Mouse (Mus musculus) kidney, embryonic 16.5 days (tissue): ENCODE results near the gene Mapkapk2. TPM values are rescaled to one million over a fixed set of nuclear protein-coding genes. Genes with fewer than 3 reads are reported as not detected.

Experiments
- ATAC-seq: fragments of 200-750 bp; cut with Nextera tagmentation; 2 replicates; pipeline ENCODE4 v1.8.0; 2017; ENCODE audit warnings: moderate TSS enrichment; ENCODE audit not compliant: low FRiP score, low TSS enrichment
- H3K27ac ChIP-seq: fragments of 300-500 bp; sonication (generic); 2 replicates; pipeline ENCODE4 v1.5.1; 2014; ENCODE audit warnings: low read length
- H3K27me3 ChIP-seq: fragments of 300-500 bp; sonication (generic); 2 replicates; pipeline ENCODE4 v1.6.1; 2014; ENCODE audit warnings: low read length, control low read depth, mixed read lengths; ENCODE audit not compliant: insufficient read depth
- H3K36me3 ChIP-seq: fragments of 300-500 bp; sonication (generic); 2 replicates; pipeline ENCODE4 v1.6.1; 2014; ENCODE audit warnings: low read length, control low read depth, mixed read lengths; ENCODE audit not compliant: insufficient read depth
- H3K4me1 ChIP-seq: fragments of 300-500 bp; sonication (generic); 2 replicates; pipeline ENCODE4 v1.6.1; 2014; ENCODE audit warnings: low read length, control low read depth, mixed read lengths; ENCODE audit not compliant: insufficient read depth
- H3K4me2 ChIP-seq: fragments of 300-500 bp; sonication (generic); replicated peaks from 2 replicates; pipeline ENCODE4 v1.6.1; 2014; ENCODE audit warnings: low read depth, low read length
- H3K4me3 ChIP-seq: fragments of 300-500 bp; sonication (generic); 2 replicates; pipeline ENCODE4 v1.5.1; 2014; ENCODE audit warnings: mild to moderate bottlenecking, low read length
- H3K9ac ChIP-seq: fragments of 300-500 bp; sonication (generic); replicated peaks from 2 replicates; pipeline ENCODE4 v1.6.1; 2014; ENCODE audit warnings: low read length
- H3K9me3 ChIP-seq: fragments of 300-500 bp; sonication (generic); 2 replicates; pipeline ENCODE4 v1.6.1; 2016; ENCODE audit warnings: low read length, control low read depth
- WGBS: fragments of 180-500 bp; shearing (Covaris S2); extraction: QIAGEN DNeasy Blood & Tissue Kit; methylation state at CpG from one replicate; pipeline ENCODE4 v1.1.7; 2014; 5-methylcytosine and 5-hydroxymethylcytosine counted together
- polyA plus RNA-seq: library from polyadenylated mRNA; unstranded; fragments of >200 nt; fragmentation: Nextera tagmentation; extraction: Ambion mirVana; gene quantifications from 2 replicates; pipeline ENCODE4 v1.2.1, GENCODE M21; 2015

Gene Mapkapk2
- polyA plus RNA-seq, 1 experiment from 2014 or later: 43.9 TPM

DNA sequence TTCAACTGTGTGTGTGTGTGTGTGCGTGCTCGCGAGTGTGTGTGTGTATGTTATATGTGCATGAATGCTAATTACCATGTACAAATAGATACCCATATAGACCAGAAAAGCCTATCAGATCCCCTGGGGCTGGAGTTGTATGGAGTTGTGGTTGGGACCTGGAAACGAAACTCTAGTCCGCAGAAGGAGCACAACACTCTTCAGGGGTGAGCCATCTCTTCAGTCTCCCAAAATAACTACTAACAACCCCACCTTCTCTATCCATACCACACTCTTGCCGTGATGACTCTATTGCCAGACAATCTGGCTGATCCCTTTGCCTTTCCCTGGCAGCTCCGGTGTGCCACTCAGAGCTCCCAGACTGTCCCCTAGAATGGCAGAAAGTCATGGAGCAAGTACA is 81.7 kb downstream of the Mapkapk2 start:
- H3K36me3 ChIP-seq: no peaks in the 10 kb centered on the region
- H3K4me2 ChIP-seq: no peak overlapping the region
- no peak overlapping the region for H3K9ac ChIP-seq
- no peak overlapping the region for H3K27ac ChIP-seq
- no peak overlapping the region for H3K4me3 ChIP-seq
- WGBS: 94% methylated on average over 7 of the region's 7 CpGs
- no peaks in the 10 kb centered on the region for H3K9me3 ChIP-seq
- H3K27me3 ChIP-seq: no peaks in the 10 kb centered on the region
- 0 out of 2 replicates have a peak, but pooled peaks cover 5% of the 10 kb centered on the region for H3K4me1 ChIP-seq
- ATAC-seq: no peak

DNA sequence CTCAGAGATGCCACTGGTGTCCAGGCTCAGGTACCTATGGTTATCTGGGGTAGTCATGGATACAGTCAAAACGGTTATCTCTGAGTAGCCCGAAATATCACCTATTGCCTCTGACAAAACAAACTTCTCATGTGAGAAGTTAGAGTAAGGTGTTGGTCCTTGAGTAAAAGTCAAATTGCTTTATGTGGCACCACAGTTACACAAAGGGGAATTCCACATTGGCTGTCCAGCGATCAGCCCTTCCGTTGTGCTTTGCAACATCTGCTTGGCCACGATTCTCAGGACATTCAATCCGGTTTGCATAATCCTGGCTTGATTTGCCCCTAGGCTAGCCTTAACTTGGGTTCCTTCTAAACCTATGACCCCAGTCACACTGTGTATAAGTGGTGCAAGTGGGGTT is 82.3 kb downstream of the Mapkapk2 start:
- no peak overlapping the region for H3K9ac ChIP-seq
- H3K4me3 ChIP-seq: no peak overlapping the region
- no peak overlapping the region for H3K27ac ChIP-seq
- no peaks in the 10 kb centered on the region for H3K4me1 ChIP-seq
- H3K9me3 ChIP-seq: no peaks in the 10 kb centered on the region
- H3K4me2 ChIP-seq: no peak overlapping the region
- H3K36me3 ChIP-seq: no peaks in the 10 kb centered on the region
- WGBS: 89% methylated on average over 6 of the region's 6 CpGs
- no peak for ATAC-seq
- no peaks in the 10 kb centered on the region for H3K27me3 ChIP-seq

DNA sequence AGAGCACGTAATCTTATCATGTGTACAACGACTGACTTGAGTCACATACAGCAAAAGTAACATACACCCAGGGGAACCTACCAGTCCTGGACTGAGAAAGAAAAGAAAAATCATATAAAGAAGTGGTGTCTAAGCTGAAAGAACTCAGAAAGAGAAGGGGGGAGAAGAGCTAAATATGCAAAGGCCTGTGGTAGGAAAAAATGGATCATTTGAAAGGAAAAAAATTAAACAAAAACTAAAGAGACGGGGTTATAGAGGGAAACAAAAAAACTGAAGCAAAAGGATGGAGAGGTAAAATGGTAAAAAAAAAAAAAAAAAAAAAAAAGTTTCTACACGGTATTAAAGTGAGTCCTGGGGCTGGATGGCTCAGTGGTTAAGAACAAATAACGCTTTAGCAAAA is 83.7 kb downstream of the Mapkapk2 start:
- WGBS: 91% methylated on average over 5 of the region's 5 CpGs
- no peaks in the 10 kb centered on the region for H3K9me3 ChIP-seq

DNA sequence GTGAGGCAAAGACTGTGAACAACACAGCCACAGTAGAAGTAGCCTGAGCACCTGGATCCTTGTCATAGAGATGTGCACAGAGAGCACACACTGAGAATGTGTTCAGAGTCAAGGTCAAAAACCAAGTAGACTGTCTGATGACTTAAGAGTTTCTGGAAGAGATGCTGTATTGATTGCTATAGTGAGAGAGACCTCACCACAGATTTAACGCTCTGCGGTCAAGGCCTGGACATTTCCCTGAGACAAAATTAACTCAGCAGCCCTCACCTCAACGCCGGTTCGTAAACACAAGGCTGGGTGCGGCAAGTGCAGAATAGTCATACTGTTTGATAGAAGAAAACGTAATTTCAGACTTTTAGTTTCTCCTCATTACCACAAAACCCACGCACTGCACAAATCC is 85.1 kb downstream of the Mapkapk2 start:
- no peak for ATAC-seq
- H3K27me3 ChIP-seq: no peaks in the 10 kb centered on the region

More for the DNA sequence above, 83.7 kb downstream of the Mapkapk2 start:
- Histone ChIP-seq H3K9ac (no peak overlapping the region), H3K27ac (no peak overlapping the region), H3K4me3 (no peak overlapping the region), H3K4me1 (no peaks in the 10 kb centered on the region), H3K27me3 (no peaks in the 10 kb centered on the region), H3K36me3 (no peaks in the 10 kb centered on the region), H3K4me2 (no peak overlapping the region)
- ATAC-seq: no peak

DNA sequence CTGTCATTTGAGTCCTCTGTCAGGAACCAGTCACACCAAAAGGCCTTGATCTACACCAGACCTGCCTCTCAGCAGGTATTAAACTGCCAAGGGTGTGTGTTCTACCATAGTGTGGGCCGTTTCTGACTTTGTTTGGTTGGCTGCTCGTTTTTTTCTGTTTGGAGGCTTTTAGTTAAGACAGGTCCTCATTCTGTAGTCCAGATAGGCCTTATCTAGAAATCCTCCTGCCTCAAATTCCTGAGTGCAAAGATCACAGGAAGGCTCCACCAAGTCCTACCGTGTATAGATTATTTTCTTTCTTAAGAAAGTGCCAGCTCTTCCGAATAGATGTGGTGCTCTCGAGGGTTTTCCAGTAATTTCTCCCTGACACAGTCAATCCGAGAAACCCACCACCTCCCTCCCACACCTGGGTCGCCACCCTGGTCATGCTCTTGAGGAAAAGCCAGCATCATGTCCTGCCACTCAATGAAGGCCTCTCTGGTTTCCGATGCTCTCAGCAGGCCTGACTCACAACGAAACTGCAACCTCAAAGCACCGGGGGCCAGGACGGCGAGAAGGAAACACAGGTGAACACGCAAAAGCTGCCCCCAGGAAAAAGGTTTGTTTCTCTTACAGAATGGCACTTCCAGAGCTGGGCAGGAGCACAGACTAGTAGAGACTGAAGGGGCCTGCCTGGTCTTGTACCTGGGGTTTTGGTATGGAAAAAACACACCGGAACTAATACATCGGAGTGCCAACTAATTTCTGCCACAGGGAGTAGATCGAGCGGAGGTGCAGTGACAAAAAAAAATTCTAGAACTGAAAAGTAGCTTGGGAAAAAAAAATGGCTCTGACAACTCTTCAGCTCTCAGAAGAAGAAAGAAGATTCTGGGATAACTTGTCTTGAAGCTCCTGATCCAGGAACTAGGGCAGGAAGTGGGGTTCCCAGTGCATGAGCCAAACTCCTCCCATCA is 87.1 kb downstream of the Mapkapk2 start:
- no peak for ATAC-seq
- no peaks in the 10 kb centered on the region for H3K4me1 ChIP-seq
- H3K27ac ChIP-seq: no peak overlapping the region
- H3K4me3 ChIP-seq: no peak overlapping the region
- no peaks in the 10 kb centered on the region for H3K9me3 ChIP-seq
- H3K36me3 ChIP-seq: no peaks in the 10 kb centered on the region
- WGBS: 78% methylated on average over 17 of the region's 17 CpGs
- no peak overlapping the region for H3K9ac ChIP-seq
- no peak overlapping the region for H3K4me2 ChIP-seq
- H3K27me3 ChIP-seq: no peaks in the 10 kb centered on the region

More for the DNA sequence above, 85.1 kb downstream of the Mapkapk2 start:
- Histone ChIP-seq H3K27ac (no peak overlapping the region), H3K9me3 (no peaks in the 10 kb centered on the region), H3K36me3 (no peaks in the 10 kb centered on the region), H3K9ac (no peak overlapping the region), H3K4me2 (no peak overlapping the region), H3K4me1 (no peaks in the 10 kb centered on the region), H3K4me3 (no peak overlapping the region)
- 87% methylated on average over 8 of the region's 8 CpGs for WGBS

DNA sequence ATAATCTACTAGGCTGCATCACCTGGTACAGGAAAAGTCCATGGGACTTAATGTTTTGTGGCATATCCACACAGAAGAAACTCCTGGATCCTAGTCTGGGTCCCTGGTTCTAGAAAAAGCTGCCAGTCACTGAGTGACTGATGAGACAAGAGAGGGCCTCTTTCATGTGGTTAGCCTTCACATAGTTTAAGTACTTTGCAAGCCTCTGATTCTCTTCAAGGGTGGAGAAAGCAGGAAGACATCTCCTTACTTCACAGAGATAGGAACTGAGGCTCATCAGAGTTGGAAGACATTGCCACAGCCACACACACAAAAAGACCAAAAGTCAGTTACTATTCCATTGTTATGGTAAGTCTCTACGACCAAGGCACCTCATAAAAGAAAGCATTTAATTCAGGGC is 91.6 kb downstream of the Mapkapk2 start:
- H3K36me3 ChIP-seq: no peaks in the 10 kb centered on the region
- H3K9me3 ChIP-seq: no peaks in the 10 kb centered on the region
- H3K4me1 ChIP-seq: 0 out of 2 replicates have a peak, but pooled peaks cover 4% of the 10 kb centered on the region
- no peak overlapping the region for H3K9ac ChIP-seq
- no peak overlapping the region for H3K4me2 ChIP-seq
- no peaks in the 10 kb centered on the region for H3K27me3 ChIP-seq
- 70% methylated on average over 1 of the region's 1 CpGs for WGBS
- no peak overlapping the region for H3K27ac ChIP-seq
- ATAC-seq: no peak
- no peak overlapping the region for H3K4me3 ChIP-seq

Other genes with a start within 250 kb of the Mapkapk2 start
- 0.36 TPM in 1 of 2 replicates, not detected in the other for gene Fcmr, start 232.2 kb downstream of the Mapkapk2 start, polyA plus RNA-seq
- not detected in 2 replicates for gene Il24, start 210.4 kb downstream of the Mapkapk2 start, polyA plus RNA-seq
- gene Il20, start 186.4 kb downstream of the Mapkapk2 start, polyA plus RNA-seq: not detected in 2 replicates
- 0.17 TPM in 1 of 2 replicates, not detected in the other for gene Il19, start 157.7 kb downstream of the Mapkapk2 start, polyA plus RNA-seq
- gene Il10, start 78.0 kb downstream of the Mapkapk2 start, polyA plus RNA-seq: not detected in 2 replicates
- 5.9 and 6.1 TPM in 2 replicates for gene Dyrk3, start 40.5 kb upstream of the Mapkapk2 start, polyA plus RNA-seq
- gene Eif2d, start 55.4 kb upstream of the Mapkapk2 start, polyA plus RNA-seq: 70.0 and 70.5 TPM in 2 replicates
- gene Rassf5, start 147.4 kb upstream of the Mapkapk2 start, polyA plus RNA-seq: 2.6 and 3.1 TPM in 2 replicates
- gene Ikbke, start 181.8 kb upstream of the Mapkapk2 start, polyA plus RNA-seq: 4.8 and 5.5 TPM in 2 replicates